Mouse (Mus musculus) neural tube, embryonic 10.5 days (tissue): ENCODE data around the gene Klk7.

Experiments
- DNase-seq: peaks from one replicate; pipeline ENCODE4 v3.0.0-alpha.2; 2017; ENCODE audit warnings: low spot score; ENCODE audit errors: extremely low spot score

The Klk7 gene

GRCm38 (mm10) chr7:43810994-43811393 is at the start of gene Klk7:
Gene Klk7, plus strand, starts transcription at chr7:43811294.
- no peak for DNase-seq

GRCm38 (mm10) chr7:43766484-43766883 is 44.6 kb upstream of the Klk7 start:
- peak; percentile 9 for DNase-seq

- peak; percentile 3 for DNase-seq
These were observed 42.5 kb upstream of the Klk7 start, which contains the start of gene Klk12 for GRCm38 (mm10) chr7:43768597-43768996. Gene Klk12, plus strand, starts transcription at chr7:43768897.

GRCm38 (mm10) chr7:43769636-43770035 is 41.5 kb upstream of the Klk7 start:
- peak; percentile 2 for DNase-seq

- DNase-seq: peak; percentile 1
These were observed 40.4 kb upstream of the Klk7 start for GRCm38 (mm10) chr7:43770701-43771100.

GRCm38 (mm10) chr7:43771916-43772315 is 39.2 kb upstream of the Klk7 start:
- DNase-seq: peak; percentile 6

GRCm38 (mm10) chr7:43772901-43773300 is 38.2 kb upstream of the Klk7 start:
- DNase-seq: peak; percentile 6

GRCm38 (mm10) chr7:43774364-43774763 is 36.7 kb upstream of the Klk7 start, which contains the start of gene Klk11:
Gene Klk11, plus strand, starts transcription at chr7:43774604.
- DNase-seq: peak; percentile 11

- DNase-seq: peak; percentile 12
These were observed 36.3 kb upstream of the Klk7 start for GRCm38 (mm10) chr7:43774802-43775201.

GRCm38 (mm10) chr7:43775311-43776057 is 35.6 kb upstream of the Klk7 start:
- peak; percentile 10 for DNase-seq

- DNase-seq: no peak
These were observed 34.6 kb upstream of the Klk7 start for GRCm38 (mm10) chr7:43776506-43776905.

GRCm38 (mm10) chr7:43777423-43777822 is 33.7 kb upstream of the Klk7 start:
- peak; percentile 5 for DNase-seq

GRCm38 (mm10) chr7:43778176-43778970 is 32.7 kb upstream of the Klk7 start:
- DNase-seq: peak; percentile 7

- no peak for DNase-seq
These were observed 30.9 kb upstream of the Klk7 start for GRCm38 (mm10) chr7:43780241-43780640.

GRCm38 (mm10) chr7:43780746-43781145 is 30.3 kb upstream of the Klk7 start, which contains the start of gene Klk10:
Gene Klk10, plus strand, starts transcription at chr7:43781035.
- DNase-seq: no peak

GRCm38 (mm10) chr7:43781541-43781940 is 29.6 kb upstream of the Klk7 start:
- DNase-seq: no peak

- DNase-seq: peak; percentile 86
These were observed 28.5 kb upstream of the Klk7 start for GRCm38 (mm10) chr7:43782275-43783265.

- no peak for DNase-seq
These were observed 25.8 kb upstream of the Klk7 start for GRCm38 (mm10) chr7:43785286-43785685.

- DNase-seq: no peak
These were observed 23.0 kb upstream of the Klk7 start for GRCm38 (mm10) chr7:43788096-43788495.

- no peak for DNase-seq
These were observed 21.8 kb upstream of the Klk7 start for GRCm38 (mm10) chr7:43789295-43789694.

- DNase-seq: no peak
These were observed 19.5 kb upstream of the Klk7 start, which contains the start of gene Klk9 for GRCm38 (mm10) chr7:43791591-43791990. Gene Klk9, plus strand, starts transcription at chr7:43791891.
